Mouse (Mus musculus) embryonic facial prominence, embryonic 13.5 days (tissue): ENCODE measurements around the gene Krr1. TPM values are rescaled to one million over a fixed set of nuclear protein-coding genes. Genes with fewer than 3 reads are reported as not detected.

Experiments used
- ATAC-seq: fragments of 200-750 bp; cut with Nextera tagmentation; 2 replicates; pipeline ENCODE4 v1.8.0; 2017; ENCODE audit warnings: low read depth; ENCODE audit not compliant: insufficient number of reproducible peaks, insufficient read depth, low FRiP score, low TSS enrichment
- H3K27ac ChIP-seq: fragments of 300-500 bp; sonication (generic); 2 replicates; pipeline ENCODE4 v1.5.1; 2015; ENCODE audit warnings: moderate library complexity, mild to moderate bottlenecking, inconsistent platforms
- H3K27me3 ChIP-seq: fragments of 300-500 bp; sonication (generic); 2 replicates; pipeline ENCODE4 v1.6.1; 2015; ENCODE audit warnings: mild to moderate bottlenecking, inconsistent platforms
- H3K36me3 ChIP-seq: fragments of 300-500 bp; sonication (generic); 2 replicates; pipeline ENCODE4 v1.6.1; 2015; ENCODE audit warnings: mild to moderate bottlenecking, inconsistent platforms
- H3K4me1 ChIP-seq: fragments of 300-500 bp; sonication (generic); 2 replicates; pipeline ENCODE4 v1.6.1; 2015; ENCODE audit warnings: inconsistent platforms
- H3K4me2 ChIP-seq: fragments of 300-500 bp; sonication (generic); 2 replicates; pipeline ENCODE4 v1.6.1; 2015; ENCODE audit warnings: moderate library complexity, mild to moderate bottlenecking, inconsistent platforms
- H3K4me3 ChIP-seq: fragments of 300-500 bp; sonication (generic); 2 replicates; pipeline ENCODE4 v1.5.1; 2015; ENCODE audit warnings: mild to moderate bottlenecking, inconsistent platforms
- H3K9ac ChIP-seq: fragments of 300-500 bp; sonication (generic); 2 replicates; pipeline ENCODE4 v1.6.1; 2015; ENCODE audit warnings: mild to moderate bottlenecking, inconsistent platforms
- H3K9me3 ChIP-seq: fragments of 300-500 bp; sonication (generic); 2 replicates; pipeline ENCODE4 v1.6.1; 2016; ENCODE audit warnings: inconsistent platforms
- WGBS: fragments of 180-500 bp; shearing (Covaris S2); methylation state at CpG from one replicate; pipeline ENCODE4 v1.1.7; 2015; ENCODE audit warnings: mixed read lengths; 5-methylcytosine and 5-hydroxymethylcytosine counted together
- polyA plus RNA-seq: library from polyadenylated mRNA; unstranded; fragments of >200 nt; fragmentation: Nextera tagmentation; extraction: Ambion mirVana; gene quantifications from 2 replicates; pipeline ENCODE4 v1.2.1, GENCODE M21; 2015

Krr1 gene
- polyA plus RNA-seq, 1 experiment from 2014 or later, result 50.3 TPM

- no peak overlapping the region for H3K4me2 ChIP-seq
- H3K27me3 ChIP-seq, result no peaks in the 10 kb centered on the region
- H3K27ac ChIP-seq, result no peak overlapping the region
- H3K4me1 ChIP-seq, result no peaks in the 10 kb centered on the region
- no peak overlapping the region for H3K4me3 ChIP-seq
- no peaks in the 10 kb centered on the region for H3K36me3 ChIP-seq
- ATAC-seq, result no peak
- no peaks in the 10 kb centered on the region for H3K9me3 ChIP-seq
- WGBS, result 88% methylated on average over 7 of the region's 7 CpGs
- H3K9ac ChIP-seq, result no peak overlapping the region
Observed at GRCm38 (mm10) chr10:111943026-111943425, 29.4 kb upstream of the Krr1 start.

DNA sequence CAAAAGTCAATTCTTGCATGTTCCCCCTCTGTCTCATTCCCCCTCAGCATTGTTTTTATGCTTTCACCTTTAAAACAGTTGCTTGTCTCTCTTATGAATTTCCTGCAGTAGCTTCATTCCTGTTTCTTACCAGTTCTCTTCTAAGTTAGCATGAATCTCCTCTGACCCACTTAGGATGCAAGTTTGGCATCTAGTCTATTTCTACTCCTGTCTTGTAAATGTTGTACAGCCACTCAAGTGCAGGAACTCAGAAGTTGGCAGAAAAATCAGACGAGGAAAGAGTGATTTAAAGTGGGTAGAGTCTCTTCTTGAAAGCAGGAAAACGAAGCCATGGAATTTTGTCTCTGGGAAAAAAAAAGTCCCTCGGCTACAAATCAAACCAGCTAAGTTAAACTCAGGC, 26.9 kb upstream of the Krr1 start:
- no peak overlapping the region for H3K4me3 ChIP-seq
- H3K4me1 ChIP-seq, result no peaks in the 10 kb centered on the region
- H3K27me3 ChIP-seq, result no peaks in the 10 kb centered on the region
- no peak for ATAC-seq
- H3K4me2 ChIP-seq, result no peak overlapping the region
- H3K9ac ChIP-seq, result no peak overlapping the region
- H3K36me3 ChIP-seq, result no peaks in the 10 kb centered on the region
- H3K27ac ChIP-seq, result no peak overlapping the region
- 72% methylated on average over 3 of the region's 3 CpGs for WGBS
- H3K9me3 ChIP-seq, result no peaks in the 10 kb centered on the region

DNA sequence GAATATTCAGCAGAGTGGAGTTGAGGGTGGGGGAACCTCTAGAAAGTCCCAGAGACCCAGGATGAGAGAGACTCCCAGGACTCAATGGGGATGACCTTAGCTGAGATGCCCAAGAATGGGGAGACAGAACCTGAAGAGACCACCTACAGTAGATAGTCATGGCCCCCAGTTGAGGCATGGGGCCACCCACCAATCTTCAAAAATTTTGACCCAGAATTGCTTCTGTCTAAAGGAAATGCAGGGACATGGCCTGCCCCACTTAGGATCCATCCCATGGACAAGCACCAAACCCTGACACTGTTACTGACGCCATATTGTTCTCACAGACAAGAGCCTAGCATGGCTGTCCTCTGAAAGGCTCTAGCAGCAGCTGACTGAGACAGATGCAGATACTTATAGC, 24.4 kb upstream of the Krr1 start:
- no peak for ATAC-seq
- Histone ChIP-seq H3K9ac (no peak overlapping the region), H3K9me3 (no peaks in the 10 kb centered on the region), H3K4me1 (no peaks in the 10 kb centered on the region), H3K27me3 (no peaks in the 10 kb centered on the region), H3K36me3 (no peaks in the 10 kb centered on the region), H3K4me2 (no peak overlapping the region), H3K27ac (no peak overlapping the region), H3K4me3 (no peak overlapping the region)
- 89% methylated on average over 1 of the region's 1 CpGs for WGBS

GRCm38 (mm10) chr10:111949008-111949407, 23.5 kb upstream of the Krr1 start:
- ATAC-seq, result no peak
- H3K9me3 ChIP-seq, result no peaks in the 10 kb centered on the region
- H3K4me3 ChIP-seq, result no peak overlapping the region
- 63% methylated on average over 4 of the region's 4 CpGs for WGBS
- no peaks in the 10 kb centered on the region for H3K4me1 ChIP-seq
- H3K27ac ChIP-seq, result no peak overlapping the region
- no peak overlapping the region for H3K9ac ChIP-seq
- H3K4me2 ChIP-seq, result no peak overlapping the region
- H3K36me3 ChIP-seq, result no peaks in the 10 kb centered on the region
- H3K27me3 ChIP-seq, result no peaks in the 10 kb centered on the region

- Histone ChIP-seq H3K4me2 (no peak overlapping the region), H3K9ac (no peak overlapping the region), H3K4me1 (no peaks in the 10 kb centered on the region), H3K27me3 (no peaks in the 10 kb centered on the region), H3K9me3 (no peaks in the 10 kb centered on the region), H3K36me3 (no peaks in the 10 kb centered on the region), H3K27ac (no peak overlapping the region), H3K4me3 (no peak overlapping the region)
- 31% methylated on average over 2 of the region's 2 CpGs for WGBS
- no peak for ATAC-seq
Observed at GRCm38 (mm10) chr10:111955836-111956235, 16.6 kb upstream of the Krr1 start.

DNA sequence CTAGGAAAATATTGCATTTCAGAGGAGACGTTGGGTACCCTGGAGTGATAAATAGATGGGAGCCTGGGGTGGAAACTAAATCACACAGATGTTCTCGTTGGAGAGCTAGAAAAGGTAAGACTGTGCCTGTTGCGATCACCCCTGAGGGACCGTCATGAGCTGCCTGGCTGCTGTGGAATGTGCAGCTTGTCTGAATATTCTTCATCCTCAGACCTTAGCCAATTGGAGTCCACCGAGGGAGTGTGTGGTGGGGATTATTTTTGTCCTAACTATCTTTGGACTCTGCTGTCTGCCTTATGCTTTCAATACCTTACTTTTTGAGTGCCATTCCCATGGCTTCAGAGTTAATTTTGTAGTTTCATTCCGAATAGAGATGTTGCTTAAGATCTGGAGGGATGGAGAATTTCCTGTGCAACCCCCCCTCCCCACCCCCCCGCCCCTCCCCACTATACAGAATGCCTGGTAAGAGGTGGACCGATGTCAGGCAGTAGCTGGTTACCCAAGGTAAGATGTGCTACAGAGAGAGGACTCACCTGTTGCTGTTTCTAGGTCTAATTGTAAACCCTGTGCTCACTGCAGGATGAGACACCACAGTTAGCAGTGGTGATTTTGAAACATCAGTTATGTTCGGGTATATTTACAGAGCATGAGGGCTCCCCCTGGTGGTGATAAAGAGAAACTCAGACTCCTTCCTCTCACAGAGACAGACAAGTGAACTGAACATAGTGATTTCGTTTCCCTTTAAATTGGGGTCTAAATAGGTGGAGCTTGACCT, 15.0 kb upstream of the Krr1 start:
- ATAC-seq, result peak; percentile 72; the same call in 1 of the 2 replicates
- Histone ChIP-seq H3K27me3 (no peaks in the 10 kb centered on the region), H3K9ac (no peak overlapping the region), H3K27ac (no peak overlapping the region), H3K36me3 (no peaks in the 10 kb centered on the region), H3K4me1 (no peaks in the 10 kb centered on the region), H3K9me3 (no peaks in the 10 kb centered on the region), H3K4me2 (no peak overlapping the region), H3K4me3 (no peak overlapping the region)
- whole genome bisulfite sequencing, result 46% methylated on average over 10 of the region's 10 CpGs

- H3K36me3 ChIP-seq, result no peaks in the 10 kb centered on the region
- H3K27ac ChIP-seq, result no peak overlapping the region
- no peak overlapping the region for H3K9ac ChIP-seq
- H3K27me3 ChIP-seq, result no peaks in the 10 kb centered on the region
- H3K4me3 ChIP-seq, result no peak overlapping the region
- H3K9me3 ChIP-seq, result no peaks in the 10 kb centered on the region
- no peak for ATAC-seq
- no peak overlapping the region for H3K4me2 ChIP-seq
- H3K4me1 ChIP-seq, result no peaks in the 10 kb centered on the region
- 36% methylated on average over 4 of the region's 4 CpGs for WGBS
Observed at GRCm38 (mm10) chr10:111958046-111958421, 14.4 kb upstream of the Krr1 start.

- Histone ChIP-seq H3K9ac (no peak overlapping the region), H3K9me3 (no peaks in the 10 kb centered on the region), H3K4me2 (no peak overlapping the region), H3K36me3 (no peaks in the 10 kb centered on the region), H3K27ac (no peak overlapping the region), H3K4me1 (no peaks in the 10 kb centered on the region), H3K4me3 (no peak overlapping the region), H3K27me3 (no peaks in the 10 kb centered on the region)
- ATAC-seq, result no peak
- 77% methylated on average over 2 of the region's 2 CpGs for WGBS
Observed at GRCm38 (mm10) chr10:111959353-111959752, 13.1 kb upstream of the Krr1 start.

DNA sequence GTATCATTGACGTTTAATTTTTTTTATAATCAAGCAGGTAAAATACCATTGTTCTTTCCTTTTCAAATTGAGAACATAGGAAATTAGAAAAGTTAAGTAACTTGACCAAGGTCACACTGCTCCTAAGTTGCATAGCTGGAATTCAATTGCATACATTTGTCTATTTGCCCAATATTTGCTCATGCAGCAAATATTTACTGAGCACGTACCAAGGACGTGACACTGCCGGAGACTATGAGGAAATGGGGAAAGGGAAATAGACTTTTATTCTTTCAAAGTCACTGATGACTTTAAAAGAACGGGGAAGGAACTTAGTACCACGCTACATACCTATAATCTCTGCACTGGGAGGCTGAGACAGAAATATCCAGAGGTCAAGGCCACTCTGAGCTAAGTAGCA, 12.0 kb upstream of the Krr1 start:
- no peaks in the 10 kb centered on the region for H3K27me3 ChIP-seq
- no peak overlapping the region for H3K27ac ChIP-seq
- no peak overlapping the region for H3K4me3 ChIP-seq
- no peak for ATAC-seq
- WGBS, result 85% methylated on average over 6 of the region's 6 CpGs
- no peaks in the 10 kb centered on the region for H3K9me3 ChIP-seq
- H3K9ac ChIP-seq, result no peak overlapping the region
- no peaks in the 10 kb centered on the region for H3K4me1 ChIP-seq
- no peak overlapping the region for H3K4me2 ChIP-seq
- H3K36me3 ChIP-seq, result no peaks in the 10 kb centered on the region

- Histone ChIP-seq H3K9ac (no peak overlapping the region), H3K4me2 (no peak overlapping the region), H3K4me1 (no peaks in the 10 kb centered on the region), H3K4me3 (no peak overlapping the region), H3K36me3 (no peaks in the 10 kb centered on the region), H3K27ac (no peak overlapping the region), H3K9me3 (no peaks in the 10 kb centered on the region), H3K27me3 (no peaks in the 10 kb centered on the region)
- ATAC-seq, result no peak
- 49% methylated on average over 4 of the region's 4 CpGs for WGBS
Observed at GRCm38 (mm10) chr10:111966394-111966793, 6.1 kb upstream of the Krr1 start.

DNA sequence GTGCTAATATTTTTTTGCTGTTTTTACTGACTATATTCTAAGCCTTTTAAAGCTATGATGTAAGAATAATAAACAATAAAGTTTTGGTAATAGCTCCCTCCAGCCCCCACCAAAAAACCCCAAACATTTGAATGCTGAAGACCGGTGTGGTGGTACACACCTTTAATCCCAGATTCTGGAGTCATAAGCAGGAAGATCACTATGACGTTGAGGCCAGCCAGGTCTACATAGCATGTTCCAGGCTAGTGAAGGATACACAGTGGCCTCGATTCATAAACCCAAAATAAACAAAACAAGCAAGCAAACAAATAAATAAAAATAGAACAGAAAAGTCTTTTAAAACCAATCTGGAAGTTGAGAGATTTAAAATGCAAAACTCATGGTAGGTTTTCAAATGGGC, 535 bp upstream of the Krr1 start:
- Histone ChIP-seq H3K9ac (no peak overlapping the region), H3K4me1 (peaks cover 8% of the 10 kb centered on the region), H3K27ac (no peak overlapping the region), H3K36me3 (peaks cover 8% of the 10 kb centered on the region), H3K27me3 (no peaks in the 10 kb centered on the region), H3K4me3 (peak overlapping the region; percentile 96), H3K4me2 (peak overlapping the region; percentile 80), H3K9me3 (no peaks in the 10 kb centered on the region)
- 81% methylated on average over 3 of the region's 3 CpGs for WGBS
- no peak for ATAC-seq

DNA sequence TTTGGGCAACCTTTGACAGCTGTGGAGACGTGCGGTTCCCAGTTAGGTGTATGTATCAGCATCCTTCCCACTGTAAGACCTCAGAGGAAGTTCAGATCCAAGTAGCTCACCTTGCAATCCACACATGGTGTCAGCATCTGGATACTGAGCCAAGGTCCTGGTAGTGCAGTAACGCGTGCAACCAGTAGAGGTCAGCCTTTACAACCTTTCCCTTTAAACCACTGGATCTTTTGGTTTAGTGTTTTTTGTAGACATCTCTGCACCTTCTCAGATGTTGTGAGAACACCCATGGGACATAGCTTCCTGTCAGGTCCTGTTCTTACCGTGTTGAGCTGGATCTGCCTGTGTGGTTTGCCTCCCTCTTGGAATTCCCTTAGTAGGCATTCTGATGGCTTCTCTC, 5.1 kb downstream of the Krr1 start:
- Histone ChIP-seq H3K27ac (no peak overlapping the region), H3K27me3 (no peaks in the 10 kb centered on the region), H3K9ac (no peak overlapping the region), H3K9me3 (no peaks in the 10 kb centered on the region), H3K36me3 (peaks cover 56% of the 10 kb centered on the region), H3K4me3 (no peak overlapping the region), H3K4me2 (no peak overlapping the region), H3K4me1 (peaks cover 8% of the 10 kb centered on the region)
- WGBS, result 34% methylated on average over 5 of the region's 5 CpGs
- no peak for ATAC-seq
